Mouse (Mus musculus): ENCODE data around the gene Nrxn1. TPM values are rescaled to one million over a fixed set of nuclear protein-coding genes. Genes with fewer than 3 reads are reported as not detected.
A peak's percentile ranks its signal among the peaks of the same experiment; 100 is the strongest.
"Not testable (repeated sequence)": the region's sequence is repeated elsewhere in the genome, so short reads cannot be mapped to it uniquely, and the experiment has no call there.

The Nrxn1 gene
- total and polyA plus RNA-seq, 3 experiments = 5.3 to 12.7 (median 7.1) TPM

DNA sequence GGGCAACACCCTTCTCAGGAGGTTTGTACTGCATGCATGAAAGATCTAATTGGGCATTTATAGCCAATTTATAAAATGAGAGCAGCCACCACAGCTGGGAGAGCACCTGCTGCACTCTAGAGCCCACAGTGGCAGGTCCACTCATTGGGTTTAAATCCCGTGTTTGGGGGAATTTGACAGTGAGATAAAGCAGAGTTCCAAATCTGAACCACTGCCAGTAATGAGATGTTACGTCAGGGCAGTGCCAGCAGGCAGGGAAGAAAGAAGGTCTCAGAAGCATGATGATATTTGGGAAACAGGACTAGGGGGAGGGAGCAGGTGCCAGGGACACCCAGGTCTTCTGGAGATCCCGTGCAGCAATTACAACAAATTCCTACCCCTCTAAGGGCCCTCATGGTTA lies 509.7 kb downstream of the Nrxn1 start:
- no peak for DNase-seq

DNA sequence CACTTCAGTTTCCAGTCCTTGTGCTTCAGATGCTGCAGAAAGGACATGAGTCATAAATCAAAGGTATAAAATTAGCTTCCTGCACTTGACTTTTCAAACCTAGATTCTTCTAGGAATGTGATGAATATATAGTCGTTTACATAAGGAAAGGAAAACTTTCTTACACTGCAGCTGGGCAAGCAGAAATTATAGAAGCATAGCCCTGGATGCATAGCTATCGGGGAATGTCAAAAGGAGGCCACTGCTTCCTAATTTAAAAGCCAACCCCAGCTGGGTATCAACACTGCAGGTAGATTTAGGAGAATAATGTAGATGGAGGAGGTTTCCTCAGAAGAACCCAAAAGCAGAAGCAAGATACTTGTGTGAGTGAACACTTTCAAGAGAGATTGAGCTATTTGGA lies 523.0 kb downstream of the Nrxn1 start:
- DNase-seq = no peak

DNA sequence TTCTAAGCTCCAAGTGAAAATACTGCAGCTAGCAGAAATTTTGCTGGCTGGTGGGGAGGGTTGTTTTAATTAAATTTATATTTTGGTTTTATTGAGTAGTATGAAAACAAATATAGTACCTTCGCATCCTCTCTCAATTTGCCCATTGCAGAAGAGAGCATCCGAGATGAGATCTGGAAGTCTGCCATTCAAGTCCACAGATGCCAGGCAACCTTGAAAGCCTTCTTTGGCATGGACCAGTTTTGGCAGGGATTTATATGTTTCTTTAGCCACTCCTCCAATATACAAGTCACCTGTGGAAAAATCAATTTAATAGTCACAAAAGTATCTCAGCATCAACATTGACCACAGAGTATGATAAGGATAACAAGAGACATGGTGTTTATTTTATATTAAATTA lies 527.7 kb downstream of the Nrxn1 start:
- DNase-seq = no peak

DNA sequence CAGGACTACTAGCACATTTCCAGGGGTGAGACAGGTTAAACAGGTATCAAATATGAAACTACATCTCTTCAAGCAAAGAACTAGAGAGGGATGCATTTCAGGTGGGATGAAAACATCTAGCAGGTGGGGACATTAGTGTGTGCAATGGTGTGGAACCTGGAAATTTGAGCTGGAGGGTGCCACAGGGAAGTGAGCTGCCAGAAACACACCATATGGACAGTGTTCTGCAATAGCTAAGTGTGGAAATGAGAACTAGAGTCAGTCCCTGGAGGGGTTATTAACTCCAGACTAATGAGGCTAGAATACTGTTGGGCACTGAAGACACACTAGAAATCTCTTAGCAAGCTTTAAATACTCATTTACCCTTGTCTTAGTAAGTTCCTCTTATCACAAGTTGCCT lies 536.5 kb downstream of the Nrxn1 start:
- no peak for DNase-seq

DNA sequence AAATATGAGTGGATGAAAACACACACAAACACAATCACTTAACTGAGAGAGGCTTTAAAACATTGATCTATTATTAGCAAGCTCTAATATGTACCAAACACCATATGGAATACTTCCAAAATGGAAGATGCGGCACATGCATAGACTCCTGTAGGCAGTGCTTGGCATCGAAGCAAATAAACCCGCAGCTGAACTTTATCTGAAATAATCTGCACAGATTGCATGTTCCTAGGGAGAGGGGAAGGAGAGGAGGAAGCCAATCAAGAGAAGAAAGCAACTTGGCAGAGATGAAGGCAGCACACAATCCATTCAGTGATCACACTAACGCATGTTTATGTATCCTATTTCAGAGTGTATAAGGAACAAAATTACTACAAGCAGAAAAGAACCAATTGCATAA lies 542.5 kb downstream of the Nrxn1 start:
- DNase-seq = no peak

DNA sequence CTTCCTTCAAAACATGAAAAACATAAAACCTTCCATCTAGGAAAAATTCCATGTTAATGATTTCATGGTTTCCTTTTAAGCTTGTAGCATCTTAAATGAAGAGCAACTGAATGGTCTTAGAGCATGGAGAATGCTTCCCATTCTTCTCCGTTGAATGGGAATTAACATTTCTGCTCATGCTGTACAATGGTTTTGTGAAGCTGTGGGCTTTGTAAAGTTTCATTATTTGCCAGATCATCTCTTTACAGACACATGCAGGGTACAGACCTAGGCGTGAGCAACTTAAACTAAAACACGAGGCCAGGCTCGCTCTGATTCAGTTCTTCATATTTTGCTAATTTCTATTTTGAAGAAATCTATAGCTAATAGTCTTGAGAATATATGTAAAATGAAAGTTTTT lies 546.1 kb downstream of the Nrxn1 start:
- no peak for DNase-seq

DNA sequence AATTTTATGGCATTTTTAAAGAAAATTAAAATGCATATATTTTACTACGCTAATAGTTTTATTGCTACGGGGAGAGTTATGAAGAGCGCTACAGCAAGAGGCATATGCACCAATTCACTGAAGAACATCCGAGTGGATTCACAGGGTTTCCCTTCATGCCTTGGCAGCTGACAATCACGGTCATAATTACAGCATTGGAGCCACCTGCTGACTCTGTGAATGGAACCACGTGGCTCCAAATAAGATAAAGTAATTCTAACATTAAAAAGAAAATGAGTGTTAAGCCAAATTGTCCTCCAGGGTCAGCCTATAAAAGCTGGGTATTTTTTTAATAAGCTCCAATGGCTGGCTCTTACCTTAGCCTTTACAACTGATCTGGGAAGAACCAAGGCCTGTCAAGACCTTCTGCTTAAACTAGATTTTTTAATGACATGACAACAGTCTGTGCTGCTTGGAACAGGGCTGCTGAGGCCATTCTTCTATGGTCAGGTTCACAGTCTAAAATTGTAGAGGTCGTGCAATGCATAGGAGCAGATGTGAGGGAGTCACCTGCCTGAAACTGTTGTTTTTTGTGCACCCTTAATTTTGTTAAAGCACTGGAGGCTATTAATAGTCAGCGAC lies 548.1 kb downstream of the Nrxn1 start:
- DNase-seq = no peak

DNA sequence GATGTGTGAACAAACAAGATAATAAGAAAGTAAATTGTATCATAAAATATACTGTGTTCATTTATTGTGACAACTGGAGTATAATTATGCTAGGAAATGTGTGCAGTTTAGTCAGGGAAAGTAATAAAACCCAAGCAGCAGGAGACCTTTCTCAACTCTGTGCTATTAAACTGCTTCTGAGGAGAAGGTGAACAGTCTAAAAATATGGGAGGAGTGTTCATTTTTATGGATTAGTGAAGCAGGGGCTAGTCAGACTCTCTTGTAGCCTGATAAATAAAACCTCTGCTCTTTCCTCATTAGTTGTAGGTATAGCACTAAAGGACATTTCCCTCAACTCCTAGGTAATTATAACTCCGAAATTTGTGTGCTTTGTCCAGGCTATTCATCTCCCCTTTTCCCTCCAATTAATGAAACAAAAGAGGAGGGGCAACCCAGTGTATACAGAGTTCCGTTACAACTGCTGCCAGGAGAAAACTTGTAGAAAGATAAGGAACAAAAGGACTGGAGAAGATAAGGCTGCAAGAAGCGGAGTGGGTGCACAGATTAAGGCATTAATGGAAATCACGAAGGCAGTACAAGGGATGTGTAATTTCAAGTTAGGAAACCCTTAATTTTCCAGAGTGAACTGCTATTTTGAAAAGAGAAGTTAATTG lies 548.8 kb downstream of the Nrxn1 start:
- DNase-seq = no peak

DNA sequence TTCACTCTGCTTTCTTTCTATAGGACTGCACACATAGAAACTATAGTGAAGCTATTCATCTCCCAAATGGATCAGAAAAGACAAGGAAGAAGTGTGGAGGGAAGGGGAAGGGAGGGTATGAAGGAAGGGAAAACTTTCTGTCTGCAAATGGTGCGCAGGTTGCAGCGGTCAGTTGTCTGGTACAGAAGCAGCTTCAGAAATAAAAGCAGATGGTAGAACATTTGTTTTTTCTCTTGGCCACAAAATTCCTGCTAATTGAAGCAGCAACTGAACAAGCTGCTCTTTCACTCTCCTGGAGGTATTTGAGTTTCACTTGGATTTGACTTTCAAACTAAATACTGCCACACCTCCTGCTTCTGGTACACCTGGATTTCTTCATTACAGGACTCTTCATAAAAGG lies 561.4 kb downstream of the Nrxn1 start:
- DNase-seq = no peak

DNA sequence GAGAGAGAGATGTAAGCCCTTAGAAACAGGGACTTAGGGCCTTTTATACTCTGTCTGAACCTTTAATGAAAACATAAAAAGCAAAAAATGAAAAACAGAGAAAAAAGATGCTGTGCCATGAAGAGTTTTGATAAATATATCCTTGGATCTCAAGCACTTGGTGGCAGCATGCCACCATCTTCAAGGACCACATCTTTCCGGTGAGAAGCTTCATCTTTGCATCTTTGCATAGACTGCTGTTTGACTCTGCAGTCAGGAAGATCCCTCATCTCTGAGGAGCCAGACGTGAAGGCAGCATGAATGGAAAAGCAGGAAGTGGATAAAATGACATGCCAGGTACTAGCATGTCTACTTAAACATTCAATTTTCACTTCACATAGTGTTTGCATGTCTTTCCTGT lies 586.8 kb downstream of the Nrxn1 start:
- no peak for DNase-seq

DNA sequence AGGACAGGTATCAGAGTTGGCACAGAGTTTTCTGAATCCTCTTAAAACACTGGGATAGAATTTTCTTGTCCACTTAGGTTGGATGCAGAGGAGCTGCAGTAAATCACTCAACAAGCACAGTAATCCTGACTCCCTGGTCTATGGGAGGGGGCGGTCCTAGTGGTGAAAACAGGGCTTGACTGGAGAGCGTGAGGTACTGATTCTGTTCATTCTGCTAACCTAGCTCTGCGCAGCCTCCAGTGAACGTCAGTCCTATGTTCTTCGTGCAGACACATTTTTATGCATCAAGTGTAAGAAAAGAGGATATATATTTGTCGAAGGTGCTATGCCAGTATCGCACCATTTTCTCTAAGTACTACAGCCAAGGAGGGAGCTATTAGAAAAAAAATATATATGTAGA lies 588.9 kb downstream of the Nrxn1 start:
- not testable (repeated sequence) for DNase-seq

DNA sequence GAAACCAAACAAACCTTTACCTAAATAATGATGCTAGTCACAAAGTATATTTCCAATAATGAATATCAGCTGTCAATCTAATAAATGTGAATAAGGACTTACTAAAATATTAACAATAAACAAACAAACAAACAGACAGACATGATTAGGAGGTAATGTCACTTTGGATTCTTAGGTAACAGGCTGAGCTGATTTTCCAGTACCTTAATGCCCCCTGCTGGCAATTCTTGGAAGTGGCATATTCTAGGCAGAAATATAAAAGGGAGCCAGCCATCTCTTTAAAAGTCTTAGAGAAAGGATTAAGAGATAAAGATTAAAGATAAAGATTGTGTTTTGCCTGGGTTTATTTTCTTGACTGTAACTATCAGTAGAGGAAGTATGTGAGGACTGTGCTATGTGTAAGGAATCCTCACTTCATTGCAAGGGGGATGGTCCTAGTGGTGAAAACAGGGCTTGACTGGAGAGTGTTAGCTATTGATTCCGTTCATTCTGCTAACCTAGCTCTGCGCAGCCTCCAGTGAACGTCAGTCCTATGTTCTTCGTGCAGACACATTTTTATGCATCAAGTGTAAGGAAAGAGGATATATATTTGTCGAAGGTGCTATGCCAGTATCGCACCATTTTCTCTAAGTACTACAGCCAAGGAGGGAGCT lies 591.7 kb downstream of the Nrxn1 start:
- DNase-seq = peak; percentile 26

DNA sequence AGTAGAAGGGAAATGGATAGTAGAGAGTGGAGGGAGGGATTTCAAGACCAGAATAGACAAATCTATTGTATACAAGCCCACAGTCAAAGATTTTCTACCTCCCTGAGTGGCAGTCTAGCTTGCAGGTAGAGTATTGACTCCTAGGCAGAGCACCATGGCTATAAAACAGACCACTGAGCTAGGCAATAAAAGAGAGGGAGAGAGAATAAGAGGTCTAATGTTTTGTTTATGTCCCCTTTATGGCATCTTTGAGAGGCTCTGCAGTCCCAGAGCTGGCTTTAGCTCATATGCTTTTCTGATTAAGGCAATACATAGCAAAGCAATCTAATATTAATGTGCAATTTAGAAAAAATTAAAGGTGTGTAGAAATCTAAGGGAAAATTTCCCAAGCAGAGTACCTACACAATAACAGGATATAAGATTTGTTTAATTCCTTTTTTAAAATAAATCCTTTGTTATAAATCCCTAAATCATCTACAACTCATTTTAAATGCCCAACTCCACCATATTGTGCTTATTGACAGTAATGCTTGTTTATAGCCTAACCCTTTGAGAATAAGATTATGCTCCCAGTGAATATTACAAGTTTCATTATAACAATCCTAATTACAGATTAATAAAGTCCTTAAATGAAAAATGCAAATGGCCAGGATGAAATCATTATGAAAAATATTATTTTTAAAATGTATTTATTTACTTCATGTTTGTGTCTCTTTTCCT lies 613.2 kb downstream of the Nrxn1 start:
- DNase-seq = no peak

DNA sequence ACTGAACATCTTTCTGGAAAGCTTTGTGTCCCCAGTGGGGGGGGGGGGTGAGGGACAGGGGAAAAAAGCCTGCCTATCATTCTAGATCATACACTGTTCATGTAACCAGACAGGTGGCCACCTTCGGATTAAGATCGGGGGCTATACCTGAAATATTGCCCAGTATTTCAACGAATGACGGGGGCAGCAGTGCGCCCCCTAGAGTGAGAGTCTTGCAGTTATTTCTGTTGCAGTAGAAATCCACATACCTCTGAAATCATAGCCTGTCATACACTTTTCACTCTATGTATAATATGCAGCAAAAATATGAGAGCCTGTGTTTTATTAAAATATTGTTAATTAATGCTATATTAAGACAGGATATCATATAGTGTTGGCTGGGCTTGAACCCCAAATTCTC lies 636.1 kb downstream of the Nrxn1 start:
- no peak for DNase-seq

DNA sequence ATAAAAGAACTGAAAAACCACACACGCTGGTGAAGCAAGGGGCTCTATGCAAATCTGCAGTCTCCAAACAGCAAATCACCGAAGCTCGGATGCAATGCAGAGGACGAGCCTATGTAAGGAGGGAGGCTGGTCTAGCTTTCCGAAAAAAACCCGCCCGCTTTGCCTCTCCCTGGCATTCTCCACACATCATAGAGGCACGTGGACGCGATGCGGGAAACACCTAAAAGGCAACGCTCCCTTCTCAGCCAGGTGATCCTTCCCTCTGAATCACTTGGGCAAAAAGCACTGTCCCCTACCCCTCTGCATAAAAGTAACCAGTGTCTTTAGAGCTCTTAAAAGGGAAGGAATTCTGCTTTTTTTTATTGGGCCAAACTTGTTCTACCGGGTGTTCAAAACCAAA lies 637.0 kb downstream of the Nrxn1 start:
- no peak for DNase-seq

DNA sequence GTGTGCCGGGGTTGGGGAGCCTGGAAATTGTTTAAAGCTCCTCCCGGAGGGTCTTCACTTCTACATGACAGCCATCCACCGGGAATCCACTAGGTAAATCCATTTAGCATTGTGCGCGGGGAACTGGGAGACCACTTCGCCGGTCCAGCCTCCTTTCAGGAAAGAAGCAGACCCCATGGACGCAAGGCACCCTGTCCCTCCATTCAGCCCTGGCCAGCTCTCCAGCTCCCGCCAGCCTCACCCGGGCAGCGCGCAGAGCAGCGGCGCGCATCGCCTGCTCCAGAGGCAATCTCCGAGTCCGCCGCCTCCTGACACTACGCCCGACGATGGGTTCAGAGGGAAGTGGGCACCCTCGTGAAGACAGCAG lies 637.5 kb downstream of the Nrxn1 start:
- no peak for DNase-seq

DNA sequence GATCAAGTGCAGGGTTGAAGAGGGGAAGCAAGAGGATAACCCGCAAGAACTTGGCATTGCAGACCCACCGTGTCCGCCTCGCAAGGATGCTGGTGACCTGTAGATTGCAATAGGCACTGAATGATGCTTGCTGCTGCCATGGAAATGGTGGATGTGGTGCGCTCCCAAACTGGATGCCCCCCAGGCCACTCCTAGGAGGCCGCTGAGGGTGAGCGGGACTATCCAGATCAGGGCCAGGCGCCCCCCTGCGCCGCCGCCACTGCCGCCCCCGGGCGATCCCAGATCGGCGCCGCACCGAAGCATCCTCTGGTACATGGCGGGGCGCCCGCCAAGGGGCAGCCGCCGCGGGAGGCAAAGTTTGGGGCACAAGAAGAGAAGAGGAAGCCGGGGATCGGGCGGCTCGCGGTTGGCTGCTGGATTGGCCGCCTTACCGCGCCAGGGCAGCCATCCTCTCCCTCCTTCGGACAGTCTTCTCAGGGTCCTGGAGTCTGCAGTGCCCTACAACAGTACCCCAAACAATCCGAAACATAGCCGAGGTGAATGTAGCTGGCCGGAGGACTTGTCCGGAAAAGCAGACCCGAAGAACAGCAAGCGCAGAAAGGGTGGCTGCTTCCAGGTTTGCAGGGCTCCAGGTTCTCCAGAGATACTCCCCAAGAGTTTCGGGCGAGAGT lies 638.0 kb downstream of the Nrxn1 start:
- DNase-seq = no peak

DNA sequence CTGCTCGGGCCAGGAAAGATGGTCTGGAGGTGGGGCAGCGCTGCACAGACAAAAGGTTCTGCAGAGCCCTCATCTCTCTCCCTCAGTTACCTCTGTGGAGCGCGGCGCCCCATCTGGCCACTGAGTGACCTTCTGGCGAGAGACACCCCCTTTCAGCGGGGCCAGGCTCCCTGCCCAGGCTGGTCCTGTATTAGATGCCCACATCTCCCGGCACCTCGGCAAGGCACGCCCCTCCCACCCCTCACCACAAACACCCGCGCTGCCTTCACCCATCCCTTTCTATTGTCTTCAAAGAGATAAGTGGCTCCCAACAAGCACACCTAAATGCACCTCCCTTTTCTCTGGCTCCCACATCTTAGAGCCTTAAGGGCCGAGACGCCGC lies 638.5 kb downstream of the Nrxn1 start:
- no peak for DNase-seq

DNA sequence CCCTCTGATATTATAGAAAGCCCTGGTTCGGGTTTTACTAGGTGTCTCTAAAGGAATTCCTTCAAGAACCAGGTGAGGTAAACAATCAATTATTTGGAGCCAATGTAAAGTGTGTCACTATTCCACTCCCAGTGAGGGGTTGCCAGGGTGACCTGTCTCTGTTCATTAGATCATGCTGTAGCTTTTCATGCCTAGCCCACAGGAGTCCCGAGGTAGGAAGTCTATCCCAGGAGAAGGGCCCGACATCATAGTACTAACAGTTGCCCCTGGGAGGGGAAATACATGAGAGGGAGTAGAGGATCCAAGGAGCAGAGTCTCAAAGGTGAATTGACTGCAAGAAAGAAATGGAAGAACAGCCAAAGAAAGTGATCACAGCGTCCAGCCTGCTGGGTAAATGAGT lies 639.6 kb downstream of the Nrxn1 start:
- DNase-seq = no peak

DNA sequence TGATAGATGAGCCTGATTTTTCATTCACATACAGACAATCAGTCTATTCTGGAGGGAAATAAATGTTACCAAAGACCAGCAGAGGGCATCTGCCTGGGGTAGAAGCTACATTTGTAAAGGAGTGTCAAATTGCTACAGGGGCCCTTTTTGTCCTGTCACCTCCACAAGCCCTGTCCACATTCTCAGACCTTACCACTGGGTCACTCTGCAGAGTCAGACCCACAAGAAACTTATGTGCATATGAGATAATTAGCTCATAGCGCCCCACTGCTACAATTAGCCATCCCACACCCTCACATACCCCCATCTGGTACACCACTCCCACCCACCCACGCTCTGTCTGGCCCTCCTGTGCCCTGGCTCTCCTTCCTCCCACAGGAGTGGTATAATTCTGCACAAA lies 640.1 kb downstream of the Nrxn1 start:
- DNase-seq = no peak

DNA sequence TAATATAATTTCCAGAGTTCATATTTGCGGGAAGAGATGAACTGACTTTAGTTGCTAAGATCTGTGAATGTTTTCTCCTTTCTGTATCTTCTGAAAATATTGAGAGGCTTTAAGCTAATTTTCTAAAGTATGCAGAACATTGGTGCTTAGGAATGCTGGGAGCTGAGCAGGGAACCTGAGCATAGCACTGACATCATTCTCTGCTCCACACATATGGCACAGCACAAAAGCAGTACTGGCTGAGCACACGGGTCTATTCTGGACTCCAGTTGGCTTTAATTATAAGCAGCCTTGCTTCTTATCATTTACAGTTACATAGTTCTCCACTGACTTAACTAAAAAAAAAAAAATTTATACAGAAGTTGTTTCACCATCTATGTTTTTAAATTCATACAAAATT lies 641.5 kb downstream of the Nrxn1 start:
- DNase-seq = no peak

DNA sequence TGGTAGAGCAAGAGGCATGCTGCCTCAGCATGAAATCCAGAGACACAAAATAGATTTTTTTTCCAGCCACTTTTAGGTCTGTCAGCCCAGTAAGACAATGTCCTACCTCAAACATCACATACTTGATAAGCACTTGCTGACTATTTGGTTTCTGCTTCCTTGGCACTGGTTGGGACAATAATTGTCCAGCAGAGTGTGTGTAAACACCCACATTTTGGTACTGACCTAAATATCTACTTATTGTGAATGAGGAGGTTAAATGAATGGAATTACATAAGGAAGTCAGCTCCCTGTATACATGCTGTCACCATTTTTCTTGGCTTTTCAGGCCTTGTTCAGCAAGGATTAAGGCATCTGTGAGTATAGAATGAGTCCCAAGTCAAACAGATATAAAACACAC lies 649.8 kb downstream of the Nrxn1 start:
- DNase-seq = no peak

DNA sequence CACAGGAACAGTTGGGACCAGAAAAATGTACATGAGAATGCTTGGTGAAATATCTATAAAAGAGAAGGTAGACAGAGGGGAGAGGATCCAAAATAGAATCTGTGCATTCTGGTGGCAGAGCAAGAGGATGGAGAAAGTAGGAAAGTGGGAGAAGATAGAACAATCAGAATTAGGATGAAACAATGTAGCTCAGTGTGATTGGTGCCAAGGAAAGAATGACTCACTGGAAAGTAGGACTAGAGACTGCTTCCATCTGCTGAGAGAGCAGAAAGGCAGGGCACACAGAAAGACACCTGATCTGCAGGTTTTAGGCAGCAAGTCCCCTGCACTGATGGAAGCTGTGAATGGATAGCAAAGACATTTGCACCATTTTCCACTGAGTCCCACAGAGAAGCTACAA lies 657.0 kb downstream of the Nrxn1 start:
- no peak for DNase-seq
